Mouse (Mus musculus) lung, postnatal 0 days (tissue): ENCODE results near the gene Tnni3k. TPM values are rescaled to one million over a fixed set of nuclear protein-coding genes. Genes with fewer than 3 reads are reported as not detected.

Source experiments
- ATAC-seq: fragments of 200-750 bp; cut with Nextera tagmentation; 2 replicates; pipeline ENCODE4 v1.8.0; 2017; ENCODE audit warnings: moderate library complexity
- DNase-seq: peaks from one replicate; pipeline ENCODE4 v3.0.0-alpha.2; 2016; ENCODE audit warnings: low spot score
- H3K27ac ChIP-seq: fragments of 300-500 bp; sonication (generic); 2 replicates; pipeline ENCODE4 v1.5.1; 2014; ENCODE audit warnings: antibody characterized with exemption, mild to moderate bottlenecking, low read length, mixed read lengths
- H3K27me3 ChIP-seq: fragments of 300-500 bp; sonication (generic); replicated peaks from 2 replicates; pipeline ENCODE4 v1.6.1; 2014; ENCODE audit warnings: low read length, mixed read lengths; ENCODE audit not compliant: insufficient read depth
- H3K36me3 ChIP-seq: fragments of 300-500 bp; sonication (generic); 2 replicates; pipeline ENCODE4 v1.6.1; 2014; ENCODE audit warnings: low read length, mixed read lengths; ENCODE audit not compliant: insufficient read depth
- H3K4me1 ChIP-seq: fragments of 300-500 bp; sonication (generic); 2 replicates; pipeline ENCODE4 v1.6.1; 2014; ENCODE audit warnings: antibody characterized with exemption, low read depth, low read length, mixed read lengths; ENCODE audit not compliant: insufficient read depth
- H3K4me2 ChIP-seq: fragments of 300-500 bp; sonication (generic); replicated peaks from 2 replicates; pipeline ENCODE4 v1.6.1; 2014; ENCODE audit warnings: low read depth, mild to moderate bottlenecking, low read length, moderate library complexity, mixed read lengths
- H3K4me3 ChIP-seq: fragments of 300-500 bp; sonication (generic); 2 replicates; pipeline ENCODE4 v1.5.1; 2014; ENCODE audit warnings: low read depth, low read length
- H3K9ac ChIP-seq: fragments of 300-500 bp; sonication (generic); replicated peaks from 2 replicates; pipeline ENCODE4 v1.6.1; 2014; ENCODE audit warnings: low read depth, mild to moderate bottlenecking
- H3K9me3 ChIP-seq: fragments of 300-500 bp; sonication (generic); 2 replicates; pipeline ENCODE4 v1.6.1; 2016; ENCODE audit warnings: low read length, mixed read lengths
- CTCF ChIP-seq: IDR thresholded peaks from 2 replicates; pipeline ENCODE4 v1.5.1; 2016; ENCODE audit warnings: antibody characterized with exemption, mild to moderate bottlenecking
- EP300 ChIP-seq: IDR thresholded peaks from 2 replicates; pipeline ENCODE4 v1.6.1; 2016; ENCODE audit warnings: antibody characterized with exemption, mild to moderate bottlenecking, control low read depth
- WGBS: fragments of 180-500 bp; shearing (Covaris S2); extraction: QIAGEN DNeasy Blood & Tissue Kit; methylation state at CpG from one replicate; pipeline ENCODE4 v1.1.7; 2014; 5-methylcytosine and 5-hydroxymethylcytosine counted together
- polyA plus RNA-seq: library from polyadenylated mRNA; unstranded; fragments of >200 nt; fragmentation: Nextera tagmentation; extraction: Ambion mirVana; gene quantifications from 2 replicates; pipeline ENCODE4 v1.2.1, GENCODE M21; 2015

Tnni3k gene
- polyA plus RNA-seq, 1 experiment from 2014 or later: 0.75 TPM

DNA sequence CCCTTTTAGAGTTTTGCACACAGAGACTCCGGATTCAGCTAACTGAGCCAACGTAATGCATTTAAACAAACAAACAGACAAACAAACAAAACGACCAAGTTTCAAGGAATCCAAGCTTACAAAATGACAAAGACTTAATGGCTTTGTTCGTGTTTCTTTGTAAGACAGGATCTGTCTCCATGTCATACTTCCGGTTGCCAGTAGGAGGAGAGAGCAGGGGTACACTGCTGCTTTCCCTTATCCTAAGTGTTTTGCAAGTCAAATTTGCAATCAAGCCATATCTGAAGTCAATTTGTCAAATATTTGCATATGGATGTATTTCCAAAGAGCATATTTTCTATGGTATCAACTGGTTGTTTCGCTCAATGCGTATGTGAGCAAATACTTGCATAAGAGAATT, 20.9 kb downstream of the Tnni3k start:
- peak; percentile 24 for TF ChIP-seq CTCF
- TF ChIP-seq EP300: no peak

GRCm38 (mm10) chr3:155030200-155030599, 25.0 kb downstream of the Tnni3k start:
- no peak for ATAC-seq
- WGBS: 86% methylated on average over 9 of the region's 9 CpGs

More for the DNA sequence above, 20.9 kb downstream of the Tnni3k start:
- Histone ChIP-seq H3K4me3 (no peak overlapping the region), H3K27ac (no peak overlapping the region), H3K27me3 (no peaks in the 10 kb centered on the region), H3K9ac (no peak overlapping the region), H3K9me3 (no peaks in the 10 kb centered on the region), H3K4me2 (no peak overlapping the region), H3K4me1 (no peaks in the 10 kb centered on the region), H3K36me3 (no peaks in the 10 kb centered on the region)
- WGBS: 71% methylated on average over 7 of the region's 7 CpGs
- no peak for DNase-seq
- ATAC-seq: no peak

DNA sequence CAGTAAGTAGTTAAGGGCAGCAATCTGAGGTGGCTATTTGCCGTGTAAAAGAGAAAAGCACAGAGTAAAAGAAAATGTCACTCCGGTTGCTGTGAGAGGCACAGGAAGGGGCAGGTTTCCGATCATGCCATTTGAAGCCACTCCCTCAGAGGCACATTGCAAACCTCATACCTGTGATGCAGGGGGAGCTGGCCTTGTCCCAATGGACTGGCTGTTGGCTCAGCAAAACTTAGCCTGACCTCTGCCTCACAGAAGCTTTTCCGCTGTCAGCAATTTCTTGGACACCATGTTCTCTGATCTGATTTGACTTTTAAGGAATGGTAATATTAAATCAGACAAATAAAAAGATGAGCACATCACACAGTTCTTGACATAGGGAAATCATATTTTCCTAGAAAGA, 52.4 kb downstream of the Tnni3k start:
- Histone ChIP-seq H3K36me3 (no peaks in the 10 kb centered on the region), H3K9me3 (no peaks in the 10 kb centered on the region), H3K27me3 (no peaks in the 10 kb centered on the region), H3K4me3 (no peak overlapping the region), H3K27ac (no peak overlapping the region), H3K4me1 (no peaks in the 10 kb centered on the region), H3K4me2 (no peak overlapping the region), H3K9ac (no peak overlapping the region)
- DNase-seq: no peak
- WGBS: 77% methylated on average over 4 of the region's 4 CpGs
- ATAC-seq: no peak
- no peak for TF ChIP-seq CTCF
- TF ChIP-seq EP300: no peak

More at GRCm38 (mm10) chr3:155030200-155030599, 25.0 kb downstream of the Tnni3k start:
- Histone ChIP-seq H3K27me3 (no peaks in the 10 kb centered on the region), H3K9ac (no peak overlapping the region), H3K27ac (no peak overlapping the region), H3K4me2 (no peak overlapping the region), H3K4me1 (no peaks in the 10 kb centered on the region), H3K36me3 (no peaks in the 10 kb centered on the region), H3K9me3 (no peaks in the 10 kb centered on the region), H3K4me3 (no peak overlapping the region)
- DNase-seq: no peak
- no peak for TF ChIP-seq CTCF
- no peak for TF ChIP-seq EP300

GRCm38 (mm10) chr3:155001056-155001455, 54.2 kb downstream of the Tnni3k start:
- Histone ChIP-seq H3K9ac (no peak overlapping the region), H3K9me3 (no peaks in the 10 kb centered on the region), H3K4me3 (no peak overlapping the region), H3K27me3 (no peaks in the 10 kb centered on the region), H3K36me3 (no peaks in the 10 kb centered on the region), H3K4me1 (no peaks in the 10 kb centered on the region), H3K4me2 (no peak overlapping the region), H3K27ac (no peak overlapping the region)
- DNase-seq: no peak
- TF ChIP-seq EP300: no peak
- no peak for TF ChIP-seq CTCF
- ATAC-seq: no peak

- H3K36me3 ChIP-seq: no peaks in the 10 kb centered on the region
- no peaks in the 10 kb centered on the region for H3K27me3 ChIP-seq
- TF ChIP-seq EP300 (no peak), CTCF (no peak)
- no peak overlapping the region for H3K9ac ChIP-seq
- ATAC-seq (no peak), DNase-seq (no peak)
- H3K4me3 ChIP-seq: no peak overlapping the region
- H3K27ac ChIP-seq: no peak overlapping the region
- no peaks in the 10 kb centered on the region for H3K9me3 ChIP-seq
- no peaks in the 10 kb centered on the region for H3K4me1 ChIP-seq
- H3K4me2 ChIP-seq: no peak overlapping the region
Observed at GRCm38 (mm10) chr3:154992678-154993077, 62.5 kb downstream of the Tnni3k start.

- 74% methylated on average over 7 of the region's 7 CpGs for WGBS
Observed at GRCm38 (mm10) chr3:154979101-154979500, 76.1 kb downstream of the Tnni3k start.

GRCm38 (mm10) chr3:154971626-154972025, 83.6 kb downstream of the Tnni3k start:
- no peaks in the 10 kb centered on the region for H3K36me3 ChIP-seq
- H3K4me1 ChIP-seq: no peaks in the 10 kb centered on the region
- WGBS: 56% methylated on average over 1 of the region's 1 CpGs
- no peak for TF ChIP-seq EP300
- TF ChIP-seq CTCF: no peak
- H3K27ac ChIP-seq: no peak overlapping the region
- DNase-seq (no peak), ATAC-seq (no peak)
- H3K9me3 ChIP-seq: no peaks in the 10 kb centered on the region
- H3K9ac ChIP-seq: no peak overlapping the region
- no peak overlapping the region for H3K4me2 ChIP-seq
- no peaks in the 10 kb centered on the region for H3K27me3 ChIP-seq
- no peak overlapping the region for H3K4me3 ChIP-seq

More at GRCm38 (mm10) chr3:154979101-154979500, 76.1 kb downstream of the Tnni3k start:
- Histone ChIP-seq H3K36me3 (no peaks in the 10 kb centered on the region), H3K27ac (no peak overlapping the region), H3K4me3 (no peak overlapping the region), H3K4me1 (no peaks in the 10 kb centered on the region), H3K9ac (no peak overlapping the region), H3K27me3 (no peaks in the 10 kb centered on the region), H3K4me2 (no peak overlapping the region), H3K9me3 (no peaks in the 10 kb centered on the region)
- no peak for TF ChIP-seq EP300
- no peak for TF ChIP-seq CTCF
- ATAC-seq: no peak
- DNase-seq: no peak
